Mouse (Mus musculus): ENCODE data around the gene Rnf149.

Rnf149 gene

DNA sequence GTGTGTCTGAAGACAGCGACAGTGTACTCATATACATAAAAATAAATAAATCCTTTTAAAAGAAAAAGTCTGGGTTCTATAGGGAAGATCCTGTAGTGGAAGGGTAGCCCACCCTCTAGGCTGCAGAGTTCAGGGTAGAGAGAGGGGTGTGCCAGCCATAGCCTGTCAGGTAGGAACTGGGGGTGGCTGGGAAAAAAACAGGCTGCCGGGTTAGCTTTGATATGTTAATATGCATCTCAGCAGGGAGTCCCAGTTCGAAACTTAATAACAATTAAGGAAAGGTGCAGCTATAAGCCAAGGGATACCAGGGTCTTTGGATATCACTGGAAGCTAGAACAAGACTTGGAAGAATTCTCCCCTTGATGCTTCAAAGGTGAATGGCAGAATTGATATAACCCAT lies 43.3 kb downstream of the Rnf149 start:
- ATAC-seq (ENCODE audit: insufficient number of reproducible peaks, low FRiP score, low TSS enrichment), result no peak

DNA sequence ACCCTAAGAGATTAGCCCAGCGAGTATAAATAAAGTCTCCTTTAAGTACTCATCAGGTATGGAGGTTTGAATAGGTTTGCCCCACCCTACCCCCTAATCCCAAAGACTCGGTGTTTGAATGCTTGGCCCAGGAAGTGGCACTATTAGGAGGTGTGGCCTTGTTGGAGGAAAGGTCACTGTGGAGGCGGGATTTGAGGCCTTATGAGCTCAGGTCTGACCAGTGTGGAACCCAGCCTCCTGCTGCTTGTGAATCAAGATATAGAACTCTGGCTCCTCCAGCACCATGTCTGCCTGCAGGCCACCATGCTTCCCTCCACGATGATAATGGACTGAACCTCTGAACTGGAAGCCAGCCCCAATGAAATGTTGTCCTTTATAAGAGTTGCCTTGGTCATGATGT lies 46.2 kb downstream of the Rnf149 start:
- ATAC-seq (ENCODE audit: insufficient number of reproducible peaks, low FRiP score, low TSS enrichment), result no peak

DNA sequence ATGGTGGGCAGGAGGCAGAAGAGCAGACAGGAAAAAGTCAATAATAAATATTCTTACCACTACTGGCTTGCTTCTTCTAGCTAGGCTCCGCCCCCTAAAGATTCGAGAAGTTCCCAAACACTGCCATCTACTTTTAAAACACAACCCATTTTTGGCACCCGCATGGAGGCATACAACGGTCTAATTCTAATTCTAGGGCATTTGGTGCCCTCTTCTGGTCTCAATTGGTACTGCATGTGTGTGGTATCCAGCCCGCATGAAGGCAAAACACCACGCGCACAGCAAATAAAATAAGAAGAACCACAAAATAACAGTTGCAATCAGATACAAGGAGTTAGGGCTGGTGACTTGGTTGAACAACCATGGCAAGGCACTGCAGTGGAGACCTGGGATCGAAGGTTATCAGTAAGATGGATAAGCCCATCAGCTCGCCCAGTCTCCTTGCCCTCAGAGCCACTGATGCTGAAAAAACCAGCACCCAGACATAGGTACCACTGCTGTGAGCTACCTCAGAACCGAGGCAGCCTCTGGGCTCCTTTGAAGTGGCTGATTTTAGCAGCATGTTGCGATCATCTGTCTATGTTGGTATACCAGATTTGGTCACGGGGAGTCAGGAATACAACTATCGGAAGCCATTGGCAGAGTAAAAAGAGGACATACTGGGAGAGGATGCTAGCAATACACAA lies 46.8 kb downstream of the Rnf149 start:
- peak; percentile 28 for ATAC-seq (ENCODE audit: insufficient number of reproducible peaks, low FRiP score, low TSS enrichment)

DNA sequence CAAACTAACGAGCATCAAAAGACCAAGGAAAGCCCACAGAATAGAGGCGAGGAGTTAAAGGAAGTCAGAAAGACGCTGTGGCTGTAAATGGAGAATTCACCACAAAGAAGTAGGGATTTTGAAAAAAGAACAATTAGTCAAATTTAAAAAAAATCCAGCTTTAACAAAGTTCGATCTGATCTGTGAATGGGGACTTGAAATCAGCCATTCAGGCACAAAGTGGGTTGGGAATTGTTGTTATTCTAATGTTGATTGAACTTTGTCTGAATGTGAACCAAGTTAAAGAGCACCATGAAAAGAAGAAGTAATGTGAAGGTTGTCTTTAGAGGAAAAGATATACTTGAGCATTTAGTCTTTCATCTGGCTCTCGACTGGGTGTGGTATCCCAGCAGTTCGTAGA lies 48.9 kb downstream of the Rnf149 start:
- no peak for ATAC-seq (ENCODE audit: insufficient number of reproducible peaks, low FRiP score, low TSS enrichment)

DNA sequence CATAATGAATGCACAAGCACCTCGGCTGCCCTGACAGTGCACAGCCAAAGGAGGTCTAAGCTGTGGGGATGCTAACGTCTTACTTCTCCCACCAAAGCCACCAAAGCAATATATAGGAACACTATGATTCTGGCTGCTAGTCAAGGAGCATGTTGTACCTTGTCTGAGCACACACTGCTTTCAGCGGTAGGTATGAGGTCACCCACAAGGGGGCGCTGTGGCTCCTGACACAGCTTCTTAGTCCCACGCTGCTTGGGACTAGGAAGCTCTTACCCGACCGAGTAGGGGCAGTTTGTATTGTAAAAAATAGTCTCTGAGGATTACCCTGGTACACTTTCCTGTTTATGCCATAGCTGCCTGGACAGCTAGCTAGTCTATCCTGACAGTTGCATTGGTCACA lies 49.8 kb downstream of the Rnf149 start:
- ATAC-seq (ENCODE audit: insufficient number of reproducible peaks, low FRiP score, low TSS enrichment), result 0 out of 2 replicates have a peak, but pooled peaks have one; percentile 45

DNA sequence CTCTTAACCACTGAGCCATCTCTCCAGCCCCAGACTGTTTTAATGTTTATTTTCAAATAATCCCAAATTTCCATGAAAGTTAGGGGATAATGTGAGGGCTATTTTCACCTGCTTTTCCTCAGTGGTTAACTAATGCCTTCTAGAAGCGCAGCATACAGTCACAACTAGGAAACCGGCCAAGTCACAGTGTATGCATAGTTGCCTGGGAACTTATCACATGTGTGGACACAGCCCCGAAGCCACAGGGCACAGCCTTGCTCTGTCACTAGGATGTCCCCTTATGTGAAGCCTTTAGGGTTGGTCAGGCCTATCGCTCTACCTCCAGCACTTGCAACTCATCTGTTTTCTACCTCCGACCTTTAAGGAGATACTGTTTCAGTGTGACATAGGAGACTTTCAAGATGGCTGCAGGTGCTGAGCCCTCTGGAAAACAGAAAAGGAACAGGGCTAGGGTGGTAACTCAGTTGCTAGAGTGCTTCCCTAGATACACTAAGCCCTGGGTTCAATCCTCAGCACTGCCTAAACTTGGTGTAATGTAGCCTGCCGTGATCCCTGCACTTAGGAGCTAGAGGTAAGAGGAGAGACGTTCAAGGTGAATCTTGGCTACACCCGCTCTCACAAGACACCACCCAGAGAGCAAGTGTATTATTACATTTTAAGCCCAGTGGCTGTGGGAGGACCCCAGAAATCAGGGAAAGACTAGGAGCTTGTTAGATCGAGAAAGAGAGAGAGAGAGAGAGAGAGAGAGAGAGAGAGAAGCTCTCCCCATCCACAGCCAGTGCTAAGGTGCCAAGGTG lies 50.6 kb downstream of the Rnf149 start:
- ATAC-seq (ENCODE audit: insufficient number of reproducible peaks, low FRiP score, low TSS enrichment), result no peak

DNA sequence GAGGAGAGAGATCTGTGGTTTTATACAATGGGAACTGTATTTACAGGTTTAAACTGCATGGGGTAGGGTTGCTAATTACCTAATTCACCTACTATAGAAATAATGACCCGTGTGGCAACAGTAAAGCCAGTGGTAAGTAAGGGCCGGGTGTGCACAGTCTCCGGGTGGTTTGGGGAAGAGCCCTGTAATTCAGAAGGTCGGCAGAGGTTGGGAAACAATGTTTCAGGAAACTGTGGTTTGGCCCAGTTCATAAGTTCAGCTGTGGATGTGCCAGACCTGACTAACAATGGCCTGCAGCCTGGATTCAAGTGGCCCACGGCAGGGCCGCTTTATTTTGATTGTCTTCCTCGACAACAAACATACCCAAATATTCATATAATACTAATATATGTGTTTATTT lies 51.4 kb downstream of the Rnf149 start:
- no peak for ATAC-seq (ENCODE audit: insufficient number of reproducible peaks, low FRiP score, low TSS enrichment)

DNA sequence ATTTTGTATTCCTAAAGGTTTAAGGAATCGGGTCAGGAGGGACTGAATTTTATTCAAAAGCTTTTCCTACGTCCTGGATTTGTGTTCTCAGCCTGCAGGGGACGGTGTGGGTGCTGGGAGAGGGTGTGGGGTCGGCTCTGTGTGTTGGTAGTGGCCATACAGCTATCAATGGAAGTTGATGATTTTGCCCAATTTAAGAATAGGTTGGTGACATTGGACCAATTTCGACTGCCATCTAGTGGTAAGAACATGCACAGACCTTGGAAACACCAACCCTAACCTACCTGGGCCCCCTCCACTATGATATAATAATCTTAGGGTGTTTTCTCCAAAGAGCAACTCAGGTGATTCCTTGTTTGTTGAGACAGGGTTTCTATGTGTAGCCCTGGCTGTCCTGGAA lies 54.7 kb downstream of the Rnf149 start:
- peak; percentile 68; the same call in 1 of the 2 replicates for ATAC-seq (ENCODE audit: insufficient number of reproducible peaks, low FRiP score, low TSS enrichment)

DNA sequence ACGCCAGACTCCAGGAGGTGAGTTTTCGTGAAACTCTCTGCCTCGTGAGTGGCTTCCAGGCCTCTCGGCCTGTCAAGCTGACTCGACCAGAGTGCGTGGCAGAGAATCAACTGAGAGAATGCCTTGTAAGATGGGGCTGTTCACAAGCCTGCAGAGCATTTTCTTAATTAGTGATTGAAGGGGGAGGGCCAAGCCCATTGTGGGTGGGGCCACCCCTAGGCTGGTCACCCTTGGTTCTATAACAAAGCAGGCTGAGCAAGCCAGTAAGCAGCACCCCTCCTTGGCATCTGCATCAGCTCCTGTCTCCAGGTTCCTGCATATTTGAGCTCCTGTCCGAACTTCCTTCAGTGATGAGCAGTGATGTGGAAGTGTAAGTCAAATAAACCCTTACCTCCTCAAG lies 55.9 kb downstream of the Rnf149 start:
- no peak for ATAC-seq (ENCODE audit: insufficient number of reproducible peaks, low FRiP score, low TSS enrichment)

DNA sequence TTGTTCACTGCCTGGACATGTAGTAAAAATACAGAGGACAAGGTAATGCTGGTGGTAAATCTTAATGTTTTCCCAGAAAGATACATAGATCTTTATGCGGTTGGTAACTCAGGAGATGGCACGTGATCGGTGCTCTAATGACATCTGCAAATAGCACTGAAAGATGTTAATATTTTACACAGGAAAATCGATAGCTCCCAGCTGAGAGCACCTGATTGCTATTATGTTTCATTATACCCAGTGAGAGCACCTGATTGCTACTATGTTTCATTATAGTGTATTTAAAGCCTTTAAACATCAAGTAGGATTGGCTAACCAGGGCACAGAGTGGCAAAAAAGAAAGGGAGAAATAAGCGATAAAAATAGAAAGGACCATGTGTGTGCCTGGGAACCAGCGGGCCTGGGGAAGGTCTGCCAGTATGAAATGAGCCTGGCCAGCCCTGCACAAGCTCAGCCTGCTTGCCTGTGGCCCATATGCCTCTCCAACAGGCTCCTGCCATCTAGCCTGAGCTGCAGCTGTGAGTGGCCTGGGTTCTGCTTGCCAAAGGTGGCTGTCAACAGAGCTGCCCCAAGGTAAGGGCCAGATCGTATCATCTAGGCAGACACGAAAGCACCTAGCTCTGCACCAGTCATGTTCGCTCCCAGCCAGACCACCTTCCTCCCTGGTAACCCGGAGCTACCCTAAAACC lies 61.8 kb downstream of the Rnf149 start:
- ATAC-seq (ENCODE audit: insufficient number of reproducible peaks, low FRiP score, low TSS enrichment), result peak; percentile 98

DNA sequence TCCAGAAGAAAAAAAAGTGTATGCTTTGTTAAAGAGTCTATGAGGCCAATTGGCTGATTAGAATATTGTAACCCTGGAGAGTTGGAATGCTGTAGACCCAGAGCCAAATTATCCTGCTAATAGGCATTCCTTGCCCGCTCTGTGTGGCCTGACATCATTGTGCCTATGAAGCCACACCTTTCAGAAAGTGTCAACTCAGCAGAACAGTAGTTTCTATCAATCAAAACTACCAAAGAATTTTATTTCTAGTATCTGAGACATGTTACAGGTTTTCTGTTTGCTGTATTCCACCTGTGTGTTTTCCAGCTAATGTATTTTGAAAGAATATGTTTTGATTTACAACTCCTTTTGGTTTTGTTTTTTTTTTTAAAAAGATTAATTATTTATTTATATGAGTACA lies 65.0 kb downstream of the Rnf149 start:
- no peak for ATAC-seq (ENCODE audit: insufficient number of reproducible peaks, low FRiP score, low TSS enrichment)

DNA sequence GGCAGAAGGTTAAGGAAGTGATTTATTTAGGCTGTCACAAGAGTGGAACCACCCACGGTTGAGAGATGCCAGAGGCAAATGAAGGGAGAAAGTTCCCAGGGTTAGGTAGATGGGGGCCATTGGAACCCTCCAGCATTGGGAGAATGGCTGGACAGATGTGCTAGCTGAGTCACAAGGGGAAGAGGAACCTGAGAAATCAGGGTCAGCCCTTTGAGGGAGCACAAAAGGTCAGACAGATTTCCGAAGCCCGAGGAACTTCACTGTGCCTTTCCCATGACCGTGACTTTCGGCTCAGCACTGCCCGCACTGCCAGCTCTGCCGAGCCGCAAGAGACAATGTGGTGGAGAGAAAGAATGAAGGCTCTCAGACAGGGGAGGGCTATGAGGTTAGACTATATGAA lies 65.4 kb downstream of the Rnf149 start:
- no peak for ATAC-seq (ENCODE audit: insufficient number of reproducible peaks, low FRiP score, low TSS enrichment)

DNA sequence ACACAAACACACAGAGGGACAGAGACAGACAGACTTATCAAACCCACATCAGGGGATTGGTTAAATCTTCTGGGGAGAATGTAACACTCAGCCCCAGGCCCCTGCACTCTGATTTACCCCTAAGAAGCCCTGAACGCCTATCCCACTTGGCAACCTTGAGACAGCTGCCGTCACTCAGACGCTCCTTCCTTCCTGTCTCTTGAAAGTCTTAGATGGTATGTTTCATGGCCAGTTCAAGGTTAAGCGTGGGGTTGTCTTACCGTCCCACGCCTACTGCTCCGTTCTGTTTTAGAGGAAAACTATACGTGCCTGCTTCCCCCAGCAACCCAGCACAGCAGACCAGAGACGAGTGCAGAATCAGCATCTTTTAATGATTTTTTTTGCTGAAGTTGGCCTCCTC lies 71.6 kb downstream of the Rnf149 start:
- no peak for ATAC-seq (ENCODE audit: insufficient number of reproducible peaks, low FRiP score, low TSS enrichment)

DNA sequence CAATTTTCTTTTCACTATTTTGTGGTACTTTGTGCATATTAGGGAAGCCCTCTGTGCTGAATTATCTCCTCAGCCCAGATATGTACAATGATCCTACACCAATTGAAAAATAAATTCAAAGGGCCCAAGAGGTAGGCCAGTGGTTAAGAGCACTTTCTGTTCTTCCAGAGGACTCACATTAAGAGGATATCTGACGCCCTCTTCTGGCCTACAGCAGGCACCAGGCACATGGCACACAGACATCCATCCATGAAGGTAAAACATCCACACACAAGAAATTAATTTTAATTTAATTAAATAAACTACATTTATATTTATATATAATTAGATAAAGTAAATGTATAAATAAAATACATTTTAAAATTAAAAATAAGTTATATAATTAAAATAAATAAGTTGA lies 72.9 kb downstream of the Rnf149 start:
- ATAC-seq (ENCODE audit: insufficient number of reproducible peaks, low FRiP score, low TSS enrichment), result no peak

DNA sequence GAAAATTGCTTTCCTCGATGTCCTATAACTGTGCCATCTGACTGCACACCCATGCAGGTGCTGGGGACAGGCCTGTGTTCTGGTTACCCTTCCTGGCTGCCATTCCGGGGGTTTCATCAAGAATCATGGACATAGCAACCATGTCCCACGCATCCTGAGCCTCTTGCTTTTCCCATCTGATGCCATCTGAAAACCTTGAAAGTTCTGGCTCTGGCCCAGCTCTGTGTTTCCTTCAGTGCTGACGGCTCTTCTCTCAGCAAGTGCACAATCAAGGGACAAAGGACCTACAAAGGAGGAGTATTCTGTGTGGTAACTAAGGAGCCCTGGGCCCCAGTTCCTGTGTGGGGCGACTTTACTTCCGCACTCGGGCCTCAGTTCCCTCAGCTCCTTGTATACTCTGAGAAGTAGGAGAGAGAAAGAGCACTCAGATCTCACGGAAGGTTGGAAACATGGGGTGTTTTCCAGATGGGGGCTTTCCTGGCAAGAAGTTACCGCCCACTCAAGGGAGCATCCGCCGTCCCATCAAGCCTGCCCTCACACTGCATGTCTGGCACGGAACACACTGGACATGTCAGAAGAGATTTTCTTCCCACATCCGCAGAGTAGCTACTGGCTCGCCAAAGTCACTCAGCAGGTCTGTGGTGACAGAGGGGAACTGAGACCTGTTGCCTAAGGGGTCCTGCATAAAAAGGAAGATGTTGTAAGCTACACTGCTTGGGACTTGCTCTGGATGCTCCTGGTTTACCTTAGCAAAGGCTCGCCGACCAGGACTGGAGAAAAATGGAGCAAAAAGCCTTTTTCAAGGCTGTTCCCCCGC lies 74.2 kb downstream of the Rnf149 start:
- ATAC-seq (ENCODE audit: insufficient number of reproducible peaks, low FRiP score, low TSS enrichment), result no peak

Data from cerebellum, adult (tissue).